Mouse (Mus musculus) heart, postnatal 14 days (tissue): Measurements from ENCODE around the gene Kif11. TPM values are rescaled to one million over a fixed set of nuclear protein-coding genes. Genes with fewer than 3 reads are reported as not detected.

Source experiments
- DNase-seq, 2 experiments: peaks; one replicate each; pipeline ENCODE4 v3.0.0; 2021 to 2022
- intact Hi-C: fragments of 180-260 bp; cut with DNase I; formaldehyde crosslinking; loops from one replicate; pipeline ENCODE4 v1.15.1; 2025
- total RNA-seq, 2 experiments: library from RNA; stranded (reverse); gene quantifications; 2 replicates each; pipeline ENCODE4 v1.2.3; 2021

Kif11 gene
- total RNA-seq, 2 experiments from 2014 or later, result 3.4 to 6.5 TPM

DNA sequence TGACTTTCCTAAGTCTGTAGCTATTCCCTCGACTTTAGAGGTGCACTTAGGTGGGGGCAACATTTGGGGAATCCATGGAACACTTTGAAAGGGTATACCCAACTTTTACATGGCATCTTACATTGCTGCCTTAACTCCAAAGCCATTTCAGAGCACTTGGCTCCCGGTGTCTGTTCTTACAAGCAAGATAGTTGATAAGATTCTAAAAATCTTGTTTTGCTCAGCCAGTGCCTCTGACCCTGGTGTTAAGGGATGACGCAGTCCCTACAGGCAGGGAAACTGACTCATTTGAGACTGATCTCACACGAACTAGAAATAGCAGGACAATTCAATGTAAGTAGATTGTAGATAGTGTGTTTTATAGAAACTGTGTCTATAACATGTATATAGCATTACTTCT, 64.0 kb downstream of the Kif11 start:
- intact Hi-C loops, result no loop called here
- DNase-seq, result no peak

DNA sequence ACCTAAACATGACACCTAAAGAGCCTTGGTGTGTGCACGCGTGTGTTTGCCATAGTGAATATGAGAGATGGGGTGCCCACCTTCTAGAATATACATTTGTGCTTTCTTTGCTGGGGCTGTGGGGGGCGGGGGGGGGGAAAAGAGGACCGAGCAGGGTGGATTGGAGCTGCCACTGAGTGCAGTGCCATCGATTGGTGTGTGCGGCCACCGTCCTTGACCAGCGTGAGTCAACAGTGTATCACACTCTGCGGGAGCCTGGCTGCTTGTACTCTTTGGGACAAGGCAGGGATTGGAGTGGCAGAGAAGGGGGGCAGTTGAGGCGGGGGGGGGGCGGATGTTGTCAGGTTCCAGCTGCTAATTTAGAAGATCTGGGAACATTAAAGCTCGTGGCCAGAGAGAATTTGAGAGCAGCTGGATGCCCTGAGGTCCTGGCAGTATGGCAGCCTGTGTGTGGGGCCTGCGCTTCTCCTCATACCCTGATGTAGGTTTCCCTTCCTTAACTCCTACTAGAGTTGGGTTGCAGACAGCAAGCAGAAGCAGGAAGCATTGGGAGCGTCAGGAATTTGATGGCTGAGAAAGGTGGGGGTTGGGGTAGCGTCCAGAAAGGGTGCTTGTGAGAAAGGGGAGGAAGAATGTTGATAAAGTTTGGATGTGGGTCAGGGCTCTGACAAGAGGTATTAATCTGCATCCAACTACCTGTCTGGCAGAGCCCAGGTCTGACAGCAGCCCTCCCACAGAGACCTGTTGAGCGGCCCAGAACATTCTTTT, 64.7 kb downstream of the Kif11 start:
- intact Hi-C loops, result no loop called here
- no peak for DNase-seq

DNA sequence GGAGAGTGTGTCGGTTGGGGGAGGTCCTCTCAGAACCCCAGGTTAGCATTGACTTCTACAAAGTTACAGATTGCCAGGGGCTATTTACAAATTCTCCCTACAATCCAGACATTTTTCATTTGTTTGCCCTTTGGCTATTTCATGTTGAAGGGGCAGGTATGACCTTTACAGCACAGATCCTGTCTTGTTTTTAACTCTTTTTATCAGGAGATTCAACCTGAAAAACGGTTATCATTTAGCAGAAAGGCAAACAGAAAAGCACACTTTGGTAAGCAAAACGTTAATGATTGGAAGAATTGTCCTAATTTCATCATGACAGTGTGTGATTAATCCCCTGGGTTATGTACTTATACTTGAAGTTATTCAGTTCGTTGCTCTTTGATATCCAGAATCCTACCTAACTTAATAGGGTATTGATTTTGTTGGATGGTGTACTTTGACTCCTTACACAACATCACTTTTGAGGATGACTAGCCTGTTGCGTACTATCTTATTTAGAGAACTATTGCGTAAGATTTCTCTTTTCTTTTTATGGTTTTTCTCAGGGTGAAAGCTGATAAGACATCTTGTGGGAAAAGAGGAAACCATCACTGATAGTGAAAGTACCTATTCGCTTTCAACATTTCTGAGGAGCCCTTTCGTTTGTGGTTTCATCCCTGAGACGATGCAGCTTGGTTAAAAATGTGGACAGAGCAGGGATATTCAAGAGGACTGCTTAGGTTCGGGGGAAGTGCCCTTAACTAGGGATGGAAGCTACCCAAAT, 66.5 kb downstream of the Kif11 start:
- no peak for DNase-seq
- intact Hi-C loops, result no loop called here

DNA sequence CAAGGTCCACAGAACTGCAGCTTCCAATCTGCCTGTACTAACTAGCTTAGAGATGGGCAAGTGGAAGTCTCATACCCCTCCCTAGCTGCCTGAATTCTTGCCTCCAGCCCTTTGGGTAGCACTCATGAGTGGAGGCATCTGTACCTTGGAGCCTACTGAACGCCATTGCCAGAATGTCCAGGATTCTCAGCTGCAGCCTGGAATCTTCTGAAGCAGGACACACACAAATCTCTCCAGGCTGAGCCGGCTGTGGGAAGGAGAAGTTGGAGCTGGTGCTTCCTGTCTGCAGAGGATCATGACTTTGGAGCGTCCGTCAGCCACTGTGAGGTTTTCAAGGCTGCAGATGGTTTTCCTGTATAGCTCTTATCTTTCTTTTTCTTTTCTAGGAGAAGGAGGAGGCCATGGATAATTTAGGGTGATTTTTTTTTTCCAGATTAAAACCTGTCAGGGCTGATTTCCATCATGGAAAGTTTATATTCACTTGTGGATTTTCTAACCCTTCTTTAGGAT, 67.5 kb downstream of the Kif11 start:
- intact Hi-C loops, result no loop called here
- DNase-seq, result no peak

DNA sequence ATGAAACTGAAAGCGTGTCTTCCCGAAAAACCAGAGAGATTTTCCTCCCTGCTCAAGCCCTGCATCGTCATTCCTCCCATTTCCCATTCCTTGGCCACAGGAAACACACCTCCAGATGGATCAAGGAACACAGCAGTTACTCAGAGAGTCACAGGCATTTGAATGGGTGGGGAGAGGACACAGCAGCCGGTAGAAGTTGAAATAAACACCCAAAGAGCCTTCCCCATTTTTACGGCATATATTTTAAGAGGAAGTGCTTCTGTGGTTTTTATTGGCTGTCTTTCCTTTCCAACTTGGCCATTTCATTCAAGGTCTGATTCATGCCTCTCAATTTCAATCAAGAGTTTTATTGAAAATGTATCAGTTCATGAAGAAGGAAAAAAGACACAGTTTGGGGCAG, 72.0 kb downstream of the Kif11 start:
- intact Hi-C loops, result no loop called here
- no peak for DNase-seq

DNA sequence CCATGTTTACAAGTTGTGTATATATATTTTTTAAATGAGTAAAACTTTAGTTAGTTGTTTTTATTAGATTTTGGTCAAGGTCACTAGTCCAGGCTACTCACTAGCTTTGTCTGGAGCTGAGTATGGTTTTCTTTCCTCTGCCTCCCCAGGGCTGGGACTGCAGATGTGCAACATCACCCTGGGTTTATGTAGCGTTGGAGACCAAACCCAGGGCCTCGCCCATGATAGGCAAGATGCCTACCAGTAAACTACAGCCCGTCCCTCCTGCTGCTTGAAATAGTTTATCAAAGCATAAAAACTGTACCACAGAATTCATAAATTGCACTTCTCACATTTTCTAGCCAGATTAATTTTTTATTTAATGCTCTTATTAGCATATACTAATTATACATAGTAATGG, 73.0 kb downstream of the Kif11 start:
- DNase-seq, result no peak
- intact Hi-C loops, result no loop called here

DNA sequence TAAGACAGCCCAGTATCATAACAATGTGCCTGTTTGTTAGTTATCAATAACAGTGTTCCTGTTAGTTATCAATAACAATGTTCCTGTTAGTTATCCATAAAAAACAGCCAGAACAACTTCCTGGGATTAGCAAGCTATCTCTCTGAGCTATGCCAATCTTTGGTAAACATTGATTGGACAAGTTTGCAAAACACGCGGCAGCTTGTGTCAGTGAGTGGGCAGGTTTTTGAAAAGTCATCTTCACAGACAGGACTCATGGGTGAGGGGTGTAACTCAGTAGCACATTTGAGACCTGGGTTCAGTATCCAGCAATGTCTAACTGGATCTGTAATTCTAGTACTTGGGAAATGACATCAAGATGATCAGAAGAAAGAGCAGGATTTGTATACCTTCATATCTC, 79.3 kb downstream of the Kif11 start:
- intact Hi-C loops, result no loop called here
- no peak for DNase-seq

DNA sequence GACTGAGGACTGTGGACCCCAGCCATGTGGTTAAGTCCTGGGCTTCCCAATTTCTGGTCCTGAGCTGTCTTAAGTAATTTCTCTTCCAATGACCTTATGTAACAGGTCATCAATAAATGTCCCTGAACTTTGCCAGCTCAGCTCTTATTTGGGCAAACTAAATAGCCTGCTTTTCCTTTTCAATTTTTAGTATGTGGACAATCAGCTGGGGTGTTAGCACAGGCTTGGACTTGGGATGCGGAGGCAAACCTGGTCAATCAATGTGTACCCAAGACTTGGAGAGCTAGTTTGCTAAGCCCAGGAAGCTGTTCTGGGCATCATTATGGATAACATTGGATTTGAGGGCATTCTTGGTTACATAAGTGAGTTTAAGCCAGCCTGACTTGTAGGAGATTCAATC, 79.8 kb downstream of the Kif11 start:
- no peak for DNase-seq
- intact Hi-C loops, result no loop called here

DNA sequence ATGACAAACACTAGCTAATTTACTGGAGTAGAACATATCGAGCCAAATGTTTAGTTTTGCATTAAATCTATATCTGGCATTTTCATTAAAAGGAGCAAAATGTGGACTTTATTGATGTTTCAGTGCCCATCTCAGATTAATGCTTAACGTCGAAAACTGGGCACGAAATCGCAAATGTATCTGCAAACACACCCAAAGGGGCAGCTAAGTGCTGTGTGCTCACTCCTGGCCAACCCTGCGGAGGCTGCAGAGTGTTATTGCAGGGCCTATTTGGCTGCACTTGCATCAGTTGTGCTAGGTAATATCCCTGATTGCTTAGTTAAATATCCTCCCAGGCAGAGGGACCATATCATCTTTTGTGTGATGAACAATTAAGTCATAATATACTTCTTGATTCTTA, 81.8 kb downstream of the Kif11 start:
- intact Hi-C loops, result no loop called here
- DNase-seq, result no peak

DNA sequence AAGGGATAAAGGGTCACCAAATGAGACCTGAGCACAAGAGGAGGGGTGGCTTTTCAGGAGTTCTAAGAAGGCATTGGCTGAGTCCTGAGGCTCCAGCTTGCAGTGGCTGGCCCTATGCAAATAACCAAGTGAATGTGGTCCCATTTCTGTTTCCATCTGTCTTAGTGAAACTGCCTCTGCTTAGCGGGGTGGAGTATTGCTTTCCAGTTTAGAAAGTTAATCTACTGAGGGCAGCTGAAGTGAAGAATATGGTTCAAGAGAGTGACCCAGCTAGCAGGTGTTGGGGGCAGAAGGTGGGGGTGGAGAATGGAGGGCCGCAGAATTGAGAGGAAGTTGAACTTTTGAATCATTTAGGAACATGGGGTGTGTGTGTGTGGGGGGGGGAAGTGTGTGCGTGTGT, 90.2 kb downstream of the Kif11 start:
- intact Hi-C loops, result no loop called here
- no peak for DNase-seq

DNA sequence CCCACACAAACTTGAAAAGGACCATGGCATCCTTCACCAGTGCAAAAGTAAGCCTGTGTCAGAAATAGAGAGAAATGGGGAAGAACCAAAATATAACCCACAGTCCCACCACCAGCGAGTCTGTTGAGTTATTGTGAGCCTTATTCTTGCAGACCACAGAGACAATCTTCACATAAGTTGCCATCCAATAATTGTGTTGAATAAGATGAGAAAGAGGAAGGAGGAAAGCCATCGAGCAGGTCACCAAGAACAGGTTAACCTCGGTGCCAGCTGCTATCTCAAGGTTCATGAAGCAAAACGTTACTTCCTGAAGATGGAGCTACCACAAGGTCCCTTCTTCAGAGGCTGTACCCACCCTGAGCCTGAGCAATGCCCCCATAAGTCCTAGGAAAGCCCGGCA, 90.8 kb downstream of the Kif11 start:
- intact Hi-C loops, result no loop called here
- no peak for DNase-seq

DNA sequence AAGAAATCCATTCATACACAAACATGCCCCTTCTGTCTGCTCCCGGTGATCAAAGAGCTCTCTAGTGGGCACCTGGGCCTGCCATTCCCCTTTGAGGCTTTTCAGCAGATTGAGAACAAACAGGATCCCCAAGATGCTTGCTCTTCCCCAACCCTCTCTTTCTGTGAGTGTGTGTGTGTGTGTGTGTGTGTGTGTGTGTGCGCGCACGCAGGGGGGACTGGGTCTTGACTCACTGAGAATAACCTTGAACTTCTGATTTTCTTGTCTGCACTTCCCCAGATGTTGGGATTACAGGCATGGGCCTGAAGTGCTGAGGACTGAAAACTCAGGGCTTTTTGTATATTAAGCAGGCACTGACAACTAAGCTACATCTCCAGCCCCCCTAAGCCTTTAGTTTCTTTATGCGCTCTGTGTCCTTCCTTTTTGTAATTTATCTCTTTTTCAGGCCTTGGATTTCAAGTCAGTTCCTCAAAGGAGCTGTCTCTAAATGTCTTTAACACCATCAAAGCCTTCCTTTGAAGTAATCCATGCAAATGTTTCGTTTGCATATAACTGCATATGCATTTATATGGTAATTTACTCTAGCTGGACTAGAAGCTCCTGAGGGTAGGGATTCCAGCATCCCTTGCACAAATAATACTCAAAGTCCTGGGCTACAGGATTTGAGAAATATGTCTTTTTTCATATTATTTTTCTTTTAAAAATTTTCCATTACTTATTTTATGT, 92.8 kb downstream of the Kif11 start:
- intact Hi-C loops, result no loop called here
- DNase-seq, result no peak

Other genes with a start within 250 kb of the Kif11 start
- 10 to 100 TPM; 83.4 to 84.3 TPM for gene March5, start 168.9 kb upstream of the Kif11 start, total RNA-seq
- 10 to 100 TPM; 62.6 to 76.8 TPM for gene Cpeb3, start 167.8 kb upstream of the Kif11 start, total RNA-seq
- 10 to 100 TPM; 82.9 to 86.3 TPM for gene Ide, start 38.6 kb upstream of the Kif11 start, total RNA-seq
- gene Hhex, start 58.4 kb downstream of the Kif11 start, total RNA-seq, result 1 to 10 TPM; 4.5 to 4.6 TPM
- 10 to 100 TPM; 27.5 to 29.7 TPM for gene Exoc6, start 174.0 kb downstream of the Kif11 start, total RNA-seq